Mouse (Mus musculus): ENCODE results near the gene Sh2d2a.
A peak's percentile ranks its signal among the peaks of the same experiment; 100 is the strongest.

GRCm38 (mm10) chr3:87846650-87847110 is at the start of gene Sh2d2a:
- TF ChIP-seq E2F4 (IDR thresholded peaks at IDR 0.05; ENCODE audit: insufficient replicate concordance, low read depth, low read length) (no peak), NELFE (IDR thresholded peaks at IDR 0.05; ENCODE audit: low read depth, low read length) (no peak; the same call in 1 of the 2 replicates), CTCF (conservative IDR thresholded peaks at IDR 0.05 in 1 of 2, IDR thresholded peaks at IDR 0.05 in 1 of 2; ENCODE audit: low read depth in 2 of 2, low read length in 2 of 2) (no peak), CHD2 (IDR thresholded peaks at IDR 0.05; ENCODE audit: low read length) (no peak; the same call in 1 of the 2 replicates), NRF1 (IDR thresholded peaks at IDR 0.05; ENCODE audit: low read depth, low read length) (no peak), USF1 (IDR thresholded peaks at IDR 0.05; ENCODE audit: low read depth, low read length) (no peak), ZKSCAN1 (IDR thresholded peaks at IDR 0.05; ENCODE audit: borderline replicate concordance, low read depth, low read length) (no peak), ETS1 (conservative IDR thresholded peaks at IDR 0.05; ENCODE audit: low read depth, low read length) (peak; percentile 62), MYC (IDR thresholded peaks at IDR 0.05; ENCODE audit: low read depth, low read length) (no peak), POLR2A (IDR thresholded peaks at IDR 0.05; ENCODE audit: low read depth, low read length) (peak; percentile 79)

Measured in CH12.LX (cell line).